Mouse (Mus musculus): ENCODE measurements around the gene Ddx1. TPM values are rescaled to one million over a fixed set of nuclear protein-coding genes. Genes with fewer than 3 reads are reported as not detected.

Gene Ddx1
- total and polyA plus RNA-seq, 3 experiments, result 75.8 to 242 (median 117) TPM

GRCm38 (mm10) chr12:13195506-13195905 lies 53.5 kb downstream of the Ddx1 start (continued):
- TF ChIP-seq MAX (IDR thresholded peaks at IDR 0.05; ENCODE audit: low read length), result no peak

GRCm38 (mm10) chr12:13188059-13188700 lies 60.8 kb downstream of the Ddx1 start:
- H3K36me3 ChIP-seq (replicated peaks in 1 of 2; ENCODE audit: control insufficient read depth in 1 of 2, insufficient read depth in 1 of 2, low read length in 1 of 2), result no peaks in the 10 kb centered on the region
- no peak overlapping the region for H3K4me3 ChIP-seq (replicated peaks in 1 of 3; ENCODE audit: low read depth in 2 of 3, low read length in 2 of 3, poor library complexity in 1 of 3)
- in situ Hi-C loops (cut with MboI; ENCODE audit: low pct_ligation_motif_present, low pct_unique_long_range_greater_than_20kb, low sequenced_read_pairs) (no loop called here), dilution Hi-C loops (cut with MboI; ENCODE audit: extremely low pct_ligation_motif_present, extremely low pct_unique_long_range_greater_than_20kb, low sequenced_read_pairs) (no loop called here)
- no peak overlapping the region for H3K4me2 ChIP-seq (ENCODE audit: insufficient read depth, low read depth, poor library complexity, severe bottlenecking)
- peaks cover 0 to 9% of the 10 kb centered on the region in 2 experiments; a peak in 1 of 4 replicates for H3K4me1 ChIP-seq (ENCODE audit: control insufficient read depth in 1 of 2, insufficient read depth in 2 of 2)
- TF ChIP-seq CHD2 (IDR thresholded peaks at IDR 0.05; ENCODE audit: low read length) (no peak), CHD1 (IDR thresholded peaks at IDR 0.05; ENCODE audit: low read depth, low read length) (no peak), RAD21 (IDR thresholded peaks at IDR 0.05; ENCODE audit: low read depth, low read length) (no peak), MAFK (IDR thresholded peaks at IDR 0.05; ENCODE audit: insufficient replicate concordance, low read length) (no peak), USF2 (conservative IDR thresholded peaks at IDR 0.05; ENCODE audit: low read depth, low read length) (no peak), SMC3 (IDR thresholded peaks at IDR 0.05; ENCODE audit: low read depth, low read length) (no peak), NELFE (IDR thresholded peaks at IDR 0.05; ENCODE audit: low read depth, low read length) (no peak)
- no peak overlapping the region for H3K9ac ChIP-seq (ENCODE audit: insufficient read depth, low read depth)
- no peaks in the 10 kb centered on the region for H3K27me3 ChIP-seq (replicated peaks)
- no peak overlapping the region for H3K27ac ChIP-seq (ENCODE audit: insufficient read depth, low read depth)
- no peaks in the 10 kb centered on the region for H3K79me2 ChIP-seq (replicated peaks; ENCODE audit: control insufficient read depth, extremely low read depth, insufficient read depth, poor library complexity, severe bottlenecking)
- DNase-seq (ENCODE audit: extremely low read depth), result no peak
- H3K9me3 ChIP-seq (replicated peaks; ENCODE audit: low read length), result no peaks in the 10 kb centered on the region

- Histone ChIP-seq H3K79me2 (replicated peaks; ENCODE audit: control insufficient read depth, extremely low read depth, insufficient read depth, poor library complexity, severe bottlenecking) (no peaks in the 10 kb centered on the region), H3K27ac (ENCODE audit: insufficient read depth, low read depth) (no peak overlapping the region), H3K27me3 (replicated peaks) (no peaks in the 10 kb centered on the region), H3K4me3 (replicated peaks in 1 of 3; ENCODE audit: low read depth in 2 of 3, low read length in 2 of 3, poor library complexity in 1 of 3) (no peak overlapping the region), H3K9ac (ENCODE audit: insufficient read depth, low read depth) (no peak overlapping the region), H3K4me1 (ENCODE audit: control insufficient read depth in 1 of 2, insufficient read depth in 2 of 2) (peaks cover 0 to 9% of the 10 kb centered on the region in 2 experiments; a peak in 1 of 4 replicates), H3K4me2 (ENCODE audit: insufficient read depth, low read depth, poor library complexity, severe bottlenecking) (no peak overlapping the region), H3K9me3 (replicated peaks; ENCODE audit: low read length) (no peaks in the 10 kb centered on the region), H3K36me3 (replicated peaks in 1 of 2; ENCODE audit: control insufficient read depth in 1 of 2, insufficient read depth in 1 of 2, low read length in 1 of 2) (no peaks in the 10 kb centered on the region)
- TF ChIP-seq KAT2A (IDR thresholded peaks at IDR 0.05; ENCODE audit: insufficient replicate concordance, low read length) (no peak), MAZ (IDR thresholded peaks at IDR 0.05; ENCODE audit: low read depth, low read length) (no peak), USF1 (IDR thresholded peaks at IDR 0.05; ENCODE audit: low read depth, low read length) (no peak), BHLHE40 (IDR thresholded peaks at IDR 0.05; ENCODE audit: low read depth, low read length) (no peak), SMC3 (IDR thresholded peaks at IDR 0.05; ENCODE audit: low read depth, low read length) (no peak), SIN3A (IDR thresholded peaks at IDR 0.05; ENCODE audit: low read length) (no peak), JUND (conservative IDR thresholded peaks at IDR 0.05; ENCODE audit: low read depth, low read length) (no peak), MYC (IDR thresholded peaks at IDR 0.05; ENCODE audit: low read depth, low read length) (no peak), RCOR1 (conservative IDR thresholded peaks at IDR 0.05; ENCODE audit: low read depth, low read length) (no peak), UBTF (IDR thresholded peaks at IDR 0.05; ENCODE audit: low read depth, low read length) (no peak), MAFK (IDR thresholded peaks at IDR 0.05; ENCODE audit: insufficient replicate concordance, low read length) (no peak), TCF12 (IDR thresholded peaks at IDR 0.05; ENCODE audit: low read depth, low read length) (no peak), ZKSCAN1 (IDR thresholded peaks at IDR 0.05; ENCODE audit: borderline replicate concordance, low read depth, low read length) (no peak), EP300 (IDR thresholded peaks at IDR 0.05; ENCODE audit: low read length) (no peak), ETS1 (conservative IDR thresholded peaks at IDR 0.05; ENCODE audit: low read depth, low read length) (no peak)
- no peak for DNase-seq (ENCODE audit: extremely low read depth)
- in situ Hi-C loops (cut with MboI; ENCODE audit: low pct_ligation_motif_present, low pct_unique_long_range_greater_than_20kb, low sequenced_read_pairs), result no loop called here
- dilution Hi-C loops (cut with MboI; ENCODE audit: extremely low pct_ligation_motif_present, extremely low pct_unique_long_range_greater_than_20kb, low sequenced_read_pairs), result no loop called here
Measured at GRCm38 (mm10) chr12:13186209-13186608, 62.8 kb downstream of the Ddx1 start.

All from CH12.LX (cell line).